Mouse (Mus musculus) midbrain, embryonic 12.5 days (tissue): Measurements from ENCODE around the gene Hist1h2bh. TPM values are rescaled to one million over a fixed set of nuclear protein-coding genes. Genes with fewer than 3 reads are reported as not detected.

Source experiments
- ATAC-seq: fragments of 200-750 bp; cut with Nextera tagmentation; 2 replicates; pipeline ENCODE4 v1.8.0; 2017; ENCODE audit warnings: low read depth, moderate TSS enrichment, moderate library complexity; ENCODE audit not compliant: low FRiP score
- H3K27ac ChIP-seq: fragments of 300-500 bp; sonication (generic); replicated peaks from 2 replicates; pipeline ENCODE4 v1.5.1; 2016; ENCODE audit warnings: mild to moderate bottlenecking
- H3K27me3 ChIP-seq: fragments of 300-500 bp; sonication (generic); 2 replicates; pipeline ENCODE4 v1.6.1; 2016; ENCODE audit warnings: mild to moderate bottlenecking
- H3K36me3 ChIP-seq: fragments of 300-500 bp; sonication (generic); 2 replicates; pipeline ENCODE4 v1.6.1; 2016
- H3K4me1 ChIP-seq: fragments of 300-500 bp; sonication (generic); 2 replicates; pipeline ENCODE4 v1.6.1; 2016
- H3K4me2 ChIP-seq: fragments of 300-500 bp; sonication (generic); replicated peaks from 2 replicates; pipeline ENCODE4 v1.6.1; 2016; ENCODE audit warnings: mild to moderate bottlenecking, moderate library complexity
- H3K4me3 ChIP-seq: fragments of 300-500 bp; sonication (generic); 2 replicates; pipeline ENCODE4 v1.5.1; 2016; ENCODE audit warnings: mild to moderate bottlenecking
- H3K9ac ChIP-seq: fragments of 300-500 bp; sonication (generic); replicated peaks from 2 replicates; pipeline ENCODE4 v1.6.1; 2016; ENCODE audit warnings: mild to moderate bottlenecking, moderate library complexity
- H3K9me3 ChIP-seq: fragments of 300-500 bp; sonication (generic); 2 replicates; pipeline ENCODE4 v1.6.1; 2016; ENCODE audit warnings: mild to moderate bottlenecking
- WGBS: fragments of 180-500 bp; shearing (Covaris S2); methylation state at CpG from one replicate; pipeline ENCODE4 v1.1.7; 2016; 5-methylcytosine and 5-hydroxymethylcytosine counted together
- polyA plus RNA-seq: library from polyadenylated mRNA; unstranded; fragments of >200 nt; fragmentation: Nextera tagmentation; extraction: Ambion mirVana; gene quantifications from 2 replicates; pipeline ENCODE4 v1.2.1, GENCODE M21; 2016

Hist1h2bh gene
- polyA plus RNA-seq, 1 experiment from 2014 or later: 0.64 TPM

GRCm38 (mm10) chr13:23532262-23533075 lies 10.7 kb downstream of the Hist1h2bh start:
- Histone ChIP-seq H3K9me3 (no peaks in the 10 kb centered on the region), H3K27ac (peak overlapping the region; percentile 97), H3K4me3 (peak overlapping the region; percentile 56), H3K4me2 (peak overlapping the region; percentile 66), H3K4me1 (peaks cover 34% of the 10 kb centered on the region), H3K27me3 (no peaks in the 10 kb centered on the region), H3K36me3 (no peaks in the 10 kb centered on the region), H3K9ac (peak overlapping the region; percentile 81)
- ATAC-seq: no peak
- WGBS: 22% methylated on average over 9 of the region's 9 CpGs

DNA sequence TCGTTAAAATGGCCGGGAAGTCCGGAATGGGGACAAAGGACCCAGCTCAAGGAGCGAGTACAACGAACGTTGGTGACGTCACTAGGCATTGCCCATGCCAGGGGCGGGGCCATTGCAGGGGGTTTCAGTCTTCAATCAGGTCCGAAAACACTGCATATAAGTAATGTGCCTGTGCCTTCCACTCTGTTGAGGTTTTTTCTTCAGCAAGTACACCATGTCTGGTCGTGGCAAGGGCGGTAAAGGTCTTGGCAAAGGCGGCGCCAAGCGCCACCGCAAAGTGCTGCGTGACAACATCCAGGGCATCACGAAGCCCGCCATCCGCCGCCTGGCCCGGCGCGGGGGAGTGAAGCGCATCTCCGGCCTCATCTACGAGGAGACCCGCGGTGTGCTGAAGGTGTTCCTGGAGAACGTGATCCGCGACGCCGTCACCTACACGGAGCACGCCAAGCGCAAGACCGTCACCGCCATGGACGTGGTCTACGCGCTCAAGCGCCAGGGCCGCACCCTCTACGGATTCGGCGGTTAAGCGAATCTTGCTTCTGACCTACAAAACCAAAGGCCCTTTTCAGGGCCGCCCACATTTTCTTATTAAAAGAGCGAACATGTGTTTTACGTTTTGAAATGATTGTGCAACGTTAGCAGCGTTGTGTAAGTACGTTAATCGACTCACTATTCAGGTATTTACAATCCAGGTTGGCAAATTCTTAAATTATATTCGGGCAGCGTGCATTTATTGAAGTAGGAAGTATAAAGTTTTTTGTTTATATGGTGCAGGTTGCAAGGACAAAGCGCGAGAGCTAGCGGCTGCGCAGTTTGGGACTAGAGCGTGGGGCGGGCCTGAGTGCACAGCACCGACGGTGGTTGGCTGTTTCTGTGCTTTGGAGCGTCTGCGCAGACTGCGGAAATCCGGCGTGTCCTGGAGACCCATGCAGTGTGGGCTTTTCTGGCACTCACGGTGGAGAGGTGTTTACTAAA lies 12.0 kb downstream of the Hist1h2bh start, which contains the start of gene Hist1h4h:
TSS of gene Hist1h4h (plus strand) at position 150 of the 975 bp plus-strand sequence.
- H3K36me3 ChIP-seq: no peaks in the 10 kb centered on the region

DNA sequence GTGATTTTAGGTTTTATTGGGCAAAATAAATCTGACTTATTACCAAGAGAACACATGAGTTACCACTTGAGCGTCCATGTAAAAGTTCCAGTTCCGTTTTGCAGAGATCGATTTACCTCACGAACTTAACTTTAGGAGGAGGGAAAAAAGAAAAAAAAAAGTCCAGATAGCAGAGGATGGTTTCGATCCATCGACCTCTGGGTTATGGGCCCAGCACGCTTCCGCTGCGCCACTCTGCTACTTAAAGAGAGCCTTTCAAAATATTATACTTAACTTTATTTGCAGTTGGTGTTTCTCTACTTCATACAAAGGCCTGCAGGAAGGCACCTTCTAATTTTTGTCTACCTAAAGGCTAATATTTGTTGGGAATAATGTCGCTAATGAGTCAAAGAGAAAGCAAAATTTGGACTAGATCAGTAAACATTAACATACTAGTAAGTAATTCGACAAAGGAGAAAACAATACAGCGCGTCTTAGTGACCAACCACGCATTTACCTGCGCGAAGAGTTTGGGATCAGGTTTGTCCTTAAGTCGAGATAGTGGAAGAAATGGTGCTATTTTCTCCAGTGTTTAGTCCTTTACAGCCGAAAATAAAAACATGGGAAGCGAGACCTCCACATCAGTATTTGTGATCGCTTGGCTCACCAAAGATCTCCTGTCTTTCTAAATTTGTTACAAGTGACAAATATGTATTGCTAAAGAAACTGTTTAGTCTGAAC lies 12.9 kb downstream of the Hist1h2bh start:
- Histone ChIP-seq H3K4me2 (peak overlapping the region; percentile 66), H3K36me3 (no peaks in the 10 kb centered on the region), H3K9ac (peak overlapping the region; percentile 81), H3K27me3 (no peaks in the 10 kb centered on the region), H3K4me1 (peaks cover 31% of the 10 kb centered on the region), H3K9me3 (no peaks in the 10 kb centered on the region), H3K27ac (peak overlapping the region; percentile 97), H3K4me3 (peak overlapping the region; percentile 56)
- under 1% methylated on average over 20 of the region's 20 CpGs for WGBS
- ATAC-seq: no peak

More for the DNA sequence above, 12.0 kb downstream of the Hist1h2bh start, which contains the start of gene Hist1h4h:
- H3K9me3 ChIP-seq: no peaks in the 10 kb centered on the region
- H3K27ac ChIP-seq: peak within 1 kb of the TSS; percentile 97
- peak within 1 kb of the TSS; percentile 56 for H3K4me3 ChIP-seq
- no peaks in the 10 kb centered on the region for H3K27me3 ChIP-seq
- peaks cover 27% of the 10 kb centered on the region for H3K4me1 ChIP-seq
- H3K4me2 ChIP-seq: peak within 1 kb of the TSS; percentile 66
- H3K9ac ChIP-seq: peak within 1 kb of the TSS; percentile 81
- ATAC-seq: peak; percentile 77
- under 1% methylated on average over 55 of the region's 70 CpGs for WGBS

DNA sequence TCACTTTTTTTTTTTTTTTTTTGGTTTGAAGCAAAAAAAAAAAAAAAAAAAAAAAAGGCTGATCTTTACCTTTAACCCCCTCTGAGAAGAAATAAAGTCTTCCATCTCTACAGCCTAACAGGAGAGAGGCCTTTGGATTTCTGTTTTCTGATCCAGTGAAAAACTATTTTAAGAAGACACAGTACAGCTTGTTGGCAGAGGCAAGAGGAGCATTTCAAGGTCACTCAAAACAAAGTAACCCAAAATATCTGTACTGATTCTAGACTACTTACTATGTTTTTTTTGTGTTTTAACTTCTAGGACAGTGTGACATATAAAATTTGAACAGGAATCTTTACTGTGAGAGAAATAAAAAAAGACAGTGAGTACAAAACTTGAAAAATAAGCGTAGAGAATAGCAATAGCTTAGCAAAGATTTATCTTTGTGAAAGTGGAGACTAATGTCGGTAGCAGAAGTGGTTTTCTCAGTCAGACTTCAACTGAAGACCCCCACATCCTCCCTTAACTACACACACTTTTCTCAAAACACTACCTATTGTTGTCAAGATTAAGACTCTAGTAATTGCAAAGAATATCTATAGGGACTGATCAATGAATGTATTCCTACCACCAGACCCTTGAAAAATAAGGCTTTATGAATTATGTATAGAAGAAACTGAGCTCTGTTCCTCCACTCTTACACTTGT lies 13.6 kb downstream of the Hist1h2bh start:
- Histone ChIP-seq H3K36me3 (no peaks in the 10 kb centered on the region), H3K9me3 (no peaks in the 10 kb centered on the region), H3K4me2 (peak overlapping the region; percentile 66), H3K4me1 (peaks cover 33% of the 10 kb centered on the region), H3K9ac (peak overlapping the region; percentile 81), H3K4me3 (peak overlapping the region; percentile 56), H3K27me3 (no peaks in the 10 kb centered on the region), H3K27ac (peak overlapping the region; percentile 97; the same call in 1 of the 2 replicates)
- WGBS: 39% methylated on average over 2 of the region's 2 CpGs
- no peak for ATAC-seq

GRCm38 (mm10) chr13:23529005-23529404 lies 14.2 kb downstream of the Hist1h2bh start:
- no peak overlapping the region for H3K4me3 ChIP-seq
- H3K4me1 ChIP-seq: peaks cover 29% of the 10 kb centered on the region
- H3K36me3 ChIP-seq: no peaks in the 10 kb centered on the region
- no peaks in the 10 kb centered on the region for H3K27me3 ChIP-seq
- peak overlapping the region; percentile 1; the same call in 1 of the 2 replicates for H3K4me2 ChIP-seq
- WGBS: 81% methylated on average over 5 of the region's 5 CpGs
- H3K27ac ChIP-seq: no peak overlapping the region
- H3K9me3 ChIP-seq: no peaks in the 10 kb centered on the region
- H3K9ac ChIP-seq: no peak overlapping the region
- ATAC-seq: no peak

DNA sequence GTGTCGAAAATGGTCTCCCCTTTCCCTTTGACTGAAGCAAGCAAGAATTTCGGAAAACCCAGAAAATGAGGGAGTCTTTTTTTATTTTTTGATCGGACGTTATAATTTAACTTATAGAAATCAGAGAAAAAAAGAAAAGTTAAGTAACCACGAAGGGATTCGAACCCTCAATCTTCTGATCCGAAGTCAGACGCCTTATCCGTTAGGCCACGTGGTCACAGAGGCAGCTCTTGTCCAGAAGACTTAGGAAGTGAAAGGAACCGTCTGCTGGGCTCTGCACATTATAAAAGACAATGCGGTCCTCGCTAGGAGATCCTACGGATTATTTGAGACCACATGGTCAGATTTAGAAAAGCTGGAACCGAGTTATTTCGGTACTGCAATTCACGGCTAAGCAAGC lies 16.9 kb downstream of the Hist1h2bh start:
- peaks cover 13% of the 10 kb centered on the region for H3K4me1 ChIP-seq
- H3K4me2 ChIP-seq: peak overlapping the region; percentile 50
- ATAC-seq: peak; percentile 35; the same call in 1 of the 2 replicates
- no peaks in the 10 kb centered on the region for H3K27me3 ChIP-seq
- peak overlapping the region; percentile 63; the same call in 1 of the 2 replicates for H3K27ac ChIP-seq
- no peaks in the 10 kb centered on the region for H3K9me3 ChIP-seq
- no peaks in the 10 kb centered on the region for H3K36me3 ChIP-seq
- peak overlapping the region; percentile 56 for H3K9ac ChIP-seq
- peak overlapping the region; percentile 42 for H3K4me3 ChIP-seq
- under 1% methylated on average over 17 of the region's 17 CpGs for whole genome bisulfite sequencing

- H3K4me3 ChIP-seq: peak overlapping the region; percentile 42
- H3K4me2 ChIP-seq: peak overlapping the region; percentile 50
- H3K27ac ChIP-seq: no peak overlapping the region
- WGBS: 3% methylated on average over 10 of the region's 10 CpGs
- peaks cover 13% of the 10 kb centered on the region for H3K4me1 ChIP-seq
- H3K9me3 ChIP-seq: no peaks in the 10 kb centered on the region
- no peak overlapping the region for H3K9ac ChIP-seq
- H3K27me3 ChIP-seq: no peaks in the 10 kb centered on the region
- no peak for ATAC-seq
- H3K36me3 ChIP-seq: no peaks in the 10 kb centered on the region
These were observed 17.3 kb downstream of the Hist1h2bh start for GRCm38 (mm10) chr13:23525901-23526300.

- ATAC-seq: peak; percentile 36; the same call in 1 of the 2 replicates
- H3K4me1 ChIP-seq: peaks cover 9% of the 10 kb centered on the region
- H3K9ac ChIP-seq: no peak overlapping the region
- no peak overlapping the region for H3K4me3 ChIP-seq
- no peaks in the 10 kb centered on the region for H3K27me3 ChIP-seq
- H3K27ac ChIP-seq: no peak overlapping the region
- no peaks in the 10 kb centered on the region for H3K36me3 ChIP-seq
- H3K9me3 ChIP-seq: no peaks in the 10 kb centered on the region
- 8% methylated on average over 5 of the region's 5 CpGs for WGBS
- 0 out of 2 replicates have a peak overlapping the region, but pooled peaks have one; percentile 19 for H3K4me2 ChIP-seq
These were observed 18.5 kb downstream of the Hist1h2bh start for GRCm38 (mm10) chr13:23524654-23525053.

- Histone ChIP-seq H3K4me1 (peaks cover 9% of the 10 kb centered on the region), H3K9ac (no peak overlapping the region), H3K4me2 (no peak overlapping the region), H3K27me3 (no peaks in the 10 kb centered on the region), H3K9me3 (no peaks in the 10 kb centered on the region), H3K36me3 (no peaks in the 10 kb centered on the region), H3K27ac (no peak overlapping the region), H3K4me3 (no peak overlapping the region)
- WGBS: 54% methylated on average over 5 of the region's 5 CpGs
- no peak for ATAC-seq
These were observed 19.2 kb downstream of the Hist1h2bh start for GRCm38 (mm10) chr13:23523976-23524375.

GRCm38 (mm10) chr13:23521703-23522102 lies 21.5 kb downstream of the Hist1h2bh start:
- Histone ChIP-seq H3K4me3 (no peak overlapping the region), H3K4me2 (0 out of 2 replicates have a peak overlapping the region, but pooled peaks have one; percentile 13)

More at GRCm38 (mm10) chr13:23521703-23522102, 21.5 kb downstream of the Hist1h2bh start:
- no peak for ATAC-seq
- WGBS: 3% methylated on average over 14 of the region's 14 CpGs
- Histone ChIP-seq H3K9me3 (no peaks in the 10 kb centered on the region), H3K9ac (no peak overlapping the region), H3K4me1 (peaks cover 8% of the 10 kb centered on the region), H3K36me3 (no peaks in the 10 kb centered on the region), H3K27ac (no peak overlapping the region), H3K27me3 (no peaks in the 10 kb centered on the region)
